Mouse (Mus musculus) embryo, embryonic 11 days (tissue): ENCODE measurements around the gene Rab17.

Experiments used
- DNase-seq: peaks from one replicate; pipeline ENCODE4 v3.0.0-alpha.2; 2015

Gene Rab17

DNA sequence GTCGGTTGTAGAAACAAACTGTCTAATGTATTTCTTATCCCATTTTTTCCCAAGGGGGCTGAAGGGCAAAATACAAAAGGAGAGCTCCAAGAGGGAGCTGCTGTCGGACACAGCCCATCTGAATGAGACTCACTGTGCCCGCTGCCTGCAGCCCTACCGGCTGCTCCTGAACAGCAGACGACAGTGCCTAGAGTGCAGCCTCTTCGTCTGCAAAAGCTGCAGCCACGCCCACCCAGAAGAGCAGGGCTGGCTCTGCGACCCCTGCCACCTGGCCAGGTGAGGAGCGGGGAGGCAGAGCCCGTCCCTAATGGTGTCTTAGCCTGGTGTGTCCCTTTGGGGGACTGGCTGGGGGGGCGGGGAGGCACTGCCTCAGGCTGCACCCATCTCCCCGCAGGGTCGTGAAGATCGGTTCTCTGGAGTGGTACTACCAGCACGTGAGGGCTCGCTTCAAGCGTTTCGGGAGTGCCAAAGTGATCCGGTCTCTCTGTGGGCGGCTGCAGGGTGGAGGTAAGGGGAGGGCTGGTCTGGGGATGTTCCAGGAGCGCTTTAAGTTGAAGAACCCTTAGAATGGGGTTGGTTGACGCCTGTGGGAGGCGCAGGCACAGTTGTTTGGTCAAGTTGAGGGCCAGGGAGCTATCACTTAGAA lies 41.4 kb downstream of the Rab17 start:
- DNase-seq: peak; percentile 44

DNA sequence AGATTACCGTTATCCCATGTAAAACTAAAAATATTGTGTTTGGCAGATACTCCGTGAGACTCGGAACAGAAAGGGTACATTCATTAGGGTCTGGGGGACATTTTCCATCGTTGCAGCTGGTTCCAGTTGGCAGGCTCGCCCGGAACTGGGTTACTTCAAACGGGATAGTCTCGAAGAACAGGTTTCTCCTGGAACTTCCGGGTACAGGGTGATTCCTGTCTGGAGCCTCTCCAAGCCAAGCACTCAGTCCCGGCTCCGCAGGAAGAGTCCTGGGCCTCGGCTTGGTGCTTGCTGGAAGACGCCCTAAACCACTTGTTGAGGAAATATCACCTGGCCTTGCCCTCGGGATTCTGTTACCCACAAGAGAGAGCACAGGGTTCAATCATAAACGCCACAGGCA lies 42.2 kb downstream of the Rab17 start:
- DNase-seq: no peak

DNA sequence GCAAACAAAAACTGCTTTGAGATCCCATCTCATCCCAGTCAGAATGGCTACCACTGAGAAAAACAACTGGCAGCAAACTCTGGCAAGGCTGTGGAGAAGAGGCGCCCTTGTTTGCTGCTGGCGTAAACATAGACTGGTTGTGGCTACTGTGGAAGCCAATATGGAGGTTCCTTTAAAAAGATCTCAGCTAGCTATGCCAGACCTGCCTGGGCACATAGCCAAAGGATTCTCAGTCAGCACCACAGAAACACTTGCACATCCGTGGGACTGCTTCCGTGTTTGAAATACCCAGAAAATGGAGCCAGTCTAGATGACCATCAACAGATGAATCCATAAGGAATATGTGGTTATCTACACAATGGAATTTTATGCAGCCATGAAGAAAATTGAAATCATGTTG lies 43.4 kb downstream of the Rab17 start:
- no peak for DNase-seq

DNA sequence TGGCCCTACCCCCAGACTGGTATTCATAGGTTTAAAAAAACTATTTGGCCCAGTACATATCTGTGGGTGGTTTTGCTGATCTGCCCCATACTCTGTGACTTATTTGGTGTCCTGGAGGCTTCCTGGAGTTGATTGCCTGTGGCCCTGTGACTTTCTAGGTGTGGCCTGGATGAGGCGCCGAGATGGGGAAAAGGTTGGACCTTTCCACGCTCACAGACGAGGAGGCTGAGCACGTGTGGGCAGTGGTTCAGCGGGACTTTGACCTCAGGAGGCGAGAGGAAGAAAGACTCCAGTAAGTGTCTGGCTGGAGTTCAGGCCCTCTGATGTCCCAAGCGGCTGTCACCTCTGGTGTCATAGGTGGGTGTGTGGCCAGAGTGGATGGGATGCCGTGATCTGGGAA lies 47.8 kb downstream of the Rab17 start:
- DNase-seq: no peak

DNA sequence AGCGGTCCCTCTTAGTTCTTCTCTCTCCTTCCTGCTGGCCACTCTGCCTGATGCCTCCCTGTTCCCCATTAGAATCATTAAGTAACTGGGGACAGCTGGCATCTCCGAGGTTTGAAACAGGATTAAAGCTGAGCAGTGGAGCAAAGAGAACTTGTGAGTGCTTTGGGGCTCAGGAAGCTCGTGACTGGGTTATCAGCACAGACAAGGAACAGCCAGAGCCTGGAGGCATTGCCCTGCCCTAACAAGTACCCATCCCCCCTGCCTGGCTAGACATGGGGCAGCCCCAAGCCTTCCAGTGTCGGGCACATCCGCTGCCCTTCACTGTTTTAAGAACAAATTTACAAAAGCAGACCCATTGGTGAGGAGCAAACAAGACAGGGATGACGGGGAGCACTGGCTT lies 52.0 kb downstream of the Rab17 start:
- DNase-seq: no peak

DNA sequence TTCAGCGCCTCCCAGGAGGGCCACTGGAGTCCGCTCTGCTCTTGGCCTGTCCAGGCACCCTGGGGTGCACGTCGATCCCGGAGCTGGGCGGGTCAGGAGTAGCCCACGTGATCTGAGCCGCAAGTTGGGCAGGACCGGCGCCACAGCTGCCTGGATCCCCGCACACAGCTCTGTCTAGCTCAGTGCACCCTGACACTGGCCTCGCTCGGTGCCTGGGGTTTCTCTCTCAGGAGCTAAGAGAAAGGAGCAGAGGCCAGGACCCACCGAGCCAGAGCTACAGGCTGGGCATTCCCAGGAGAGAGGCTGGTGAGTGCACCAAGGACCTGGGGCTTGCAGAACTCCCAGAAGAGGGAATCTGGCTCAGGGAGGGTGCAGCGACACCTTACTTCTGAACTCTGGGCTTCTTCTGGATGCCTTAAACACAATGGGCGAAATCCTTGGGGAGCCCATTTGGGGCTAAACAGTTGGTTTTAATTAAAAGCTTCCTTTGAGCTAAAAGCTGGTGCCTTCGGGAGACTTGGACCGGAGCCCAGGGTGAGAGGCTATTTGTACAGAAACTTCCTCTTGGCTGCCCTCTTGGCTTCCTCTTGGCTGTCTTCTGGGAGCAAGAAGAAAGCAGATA lies 54.4 kb downstream of the Rab17 start, which contains the start of gene Mlph:
Gene Mlph (plus strand): TSS at position 138 of the 622 bp plus-strand sequence.
- DNase-seq: peak; percentile 24

DNA sequence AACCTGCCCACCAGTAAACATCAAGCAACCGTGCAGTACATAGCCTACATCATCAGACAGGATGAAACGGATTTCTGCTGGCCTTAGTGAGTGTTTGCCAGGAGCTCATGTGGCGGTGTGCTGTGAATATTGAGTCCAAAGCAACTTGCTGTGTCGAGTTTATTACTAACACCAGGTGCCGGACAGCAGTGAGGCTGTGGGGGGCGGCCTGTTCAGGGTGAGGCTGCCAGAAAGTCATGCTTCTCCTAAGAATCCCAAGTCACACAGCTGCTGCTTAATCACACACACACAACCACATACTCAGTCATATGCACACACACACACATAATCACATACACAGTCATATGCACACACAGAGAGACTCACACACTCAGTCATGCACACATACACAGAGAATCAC lies 56.2 kb downstream of the Rab17 start:
- no peak for DNase-seq

DNA sequence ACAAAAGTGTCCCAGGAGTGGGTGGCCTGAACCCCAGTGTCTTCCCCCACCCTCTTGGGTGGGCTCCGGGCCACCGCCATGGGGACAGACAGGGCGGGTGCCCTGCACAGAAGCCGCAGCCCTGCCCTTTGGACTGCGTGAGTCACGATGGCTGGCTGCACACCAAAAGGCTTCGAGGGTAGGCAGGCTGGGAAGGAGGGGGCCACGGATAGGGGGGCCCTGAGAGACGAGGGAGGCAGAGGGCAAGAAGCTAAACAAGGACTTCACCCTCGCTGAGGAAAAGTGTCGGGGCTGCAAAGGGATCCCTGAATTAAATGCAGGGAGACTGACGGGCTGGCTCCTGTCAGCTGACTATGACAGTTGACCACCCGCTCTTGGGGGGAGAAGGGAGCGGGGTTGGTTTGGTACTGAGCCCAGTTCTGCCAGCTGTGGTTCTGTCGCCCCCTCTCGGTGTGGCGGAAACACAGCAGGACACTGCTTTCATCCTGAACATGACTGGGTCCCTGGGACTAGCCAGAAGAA lies 59.8 kb downstream of the Rab17 start:
- no peak for DNase-seq

DNA sequence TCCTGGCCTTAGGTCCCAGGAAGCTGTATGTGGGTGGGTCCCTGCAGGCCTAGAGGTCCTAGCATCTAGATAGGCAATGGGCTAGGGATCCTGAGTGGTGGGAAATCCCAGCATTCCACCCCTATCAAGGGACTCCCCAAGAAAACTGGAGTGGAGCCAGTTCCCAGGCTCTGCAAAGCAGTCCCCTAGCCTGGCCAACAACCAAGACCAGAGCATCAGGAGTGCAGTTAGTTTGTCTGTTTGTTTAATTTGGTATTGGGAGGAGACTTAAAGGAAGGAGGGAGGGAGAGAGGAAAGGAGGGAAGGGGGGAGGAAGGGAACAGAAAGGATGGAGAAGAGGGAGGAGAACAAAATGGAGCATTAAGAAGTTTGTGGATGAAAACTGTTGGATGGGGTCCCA lies 60.3 kb downstream of the Rab17 start:
- no peak for DNase-seq
